Mouse (Mus musculus) myocyte (in vitro differentiated cells): ENCODE measurements at regions not wholly inside any gene's neighbourhood (a gene's known extent, or its start where the extent isn't known, plus 50 kb on each side); places are given as distances from the start of the nearest gene placed in this dataset.

Experiments used
- H3K27me3 ChIP-seq: one replicate; pipeline ENCODE4 v1.6.1; 2011; ENCODE audit not compliant: control insufficient read depth, insufficient read depth, insufficient read length
- H3K36me3 ChIP-seq: one replicate; pipeline ENCODE4 v1.6.1; 2011; ENCODE audit not compliant: control insufficient read depth, insufficient read depth
- H3K4me2 ChIP-seq: one replicate; pipeline ENCODE4 v1.6.1; 2011; ENCODE audit warnings: low read depth, control low read depth
- H3K4me3 ChIP-seq: one replicate; pipeline ENCODE4 v1.5.1; 2011; ENCODE audit warnings: mild to moderate bottlenecking, control low read depth, moderate library complexity
- H3K79me2 ChIP-seq: one replicate; pipeline ENCODE4 v1.6.1; 2011; ENCODE audit not compliant: control insufficient read depth, insufficient read depth
- H3ac ChIP-seq: one replicate; pipeline ENCODE4 v1.6.1; 2011; ENCODE audit not compliant: control insufficient read depth, insufficient read length
- CEBPB ChIP-seq: IDR thresholded peaks from 2 replicates; pipeline ENCODE4 v1.6.1; 2011; ENCODE audit warnings: mild to moderate bottlenecking, moderate library complexity; ENCODE audit not compliant: poor library complexity, insufficient read depth, severe bottlenecking
- E2F4 ChIP-seq: IDR thresholded peaks from one replicate; pipeline ENCODE4 v1.6.1; 2011; ENCODE audit warnings: mild to moderate bottlenecking, control low read depth, moderate library complexity; ENCODE audit not compliant: insufficient read depth
- MAX ChIP-seq: IDR thresholded peaks from one replicate; pipeline ENCODE4 v1.6.1; 2011; ENCODE audit warnings: low read depth, mild to moderate bottlenecking, control low read depth
- MYOD1 ChIP-seq, 3 experiments: IDR thresholded peaks; one replicate each; pipeline ENCODE4 v1.6.1; 2011; ENCODE audit warnings: control low read depth in 2 of 3, low read depth in 2 of 3, mild to moderate bottlenecking in 2 of 3, moderate library complexity in 1 of 3; ENCODE audit not compliant: insufficient read length in 2 of 3, control insufficient read depth in 1 of 3
- MYOG ChIP-seq, 3 experiments: IDR thresholded peaks; one replicate each; pipeline ENCODE4 v1.6.1; 2011; ENCODE audit warnings: control low read depth in 2 of 3, low read depth in 2 of 3, mild to moderate bottlenecking in 2 of 3; ENCODE audit not compliant: insufficient read length in 2 of 3, control insufficient read depth in 1 of 3, insufficient read depth in 1 of 3
- POLR2A ChIP-seq: IDR thresholded peaks from one replicate; pipeline ENCODE4 v1.6.1; 2011; ENCODE audit warnings: low read depth, mild to moderate bottlenecking, control low read depth, moderate library complexity; ENCODE audit not compliant: insufficient read length
- POLR2AphosphoS2 ChIP-seq: IDR thresholded peaks from one replicate; pipeline ENCODE4 v1.6.1; 2011; ENCODE audit warnings: low read depth, control low read depth; ENCODE audit not compliant: insufficient read length
- REST ChIP-seq: IDR thresholded peaks from one replicate; pipeline ENCODE4 v1.6.1; 2011; ENCODE audit warnings: mild to moderate bottlenecking, control low read depth, moderate library complexity; ENCODE audit not compliant: insufficient read depth, insufficient read length
- SRF ChIP-seq: IDR thresholded peaks from one replicate; pipeline ENCODE4 v1.6.1; 2011; ENCODE audit warnings: low read depth; ENCODE audit not compliant: control insufficient read depth, insufficient read length
- TCF12 ChIP-seq: IDR thresholded peaks from one replicate; pipeline ENCODE4 v1.6.1; 2011; ENCODE audit warnings: mild to moderate bottlenecking, control low read depth; ENCODE audit not compliant: poor library complexity, insufficient read depth, severe bottlenecking
- TCF3 ChIP-seq: IDR thresholded peaks from one replicate; pipeline ENCODE4 v1.6.1; 2011; ENCODE audit warnings: low read depth, control low read depth; ENCODE audit not compliant: insufficient read length
- USF1 ChIP-seq: IDR thresholded peaks from one replicate; pipeline ENCODE4 v1.6.1; 2011; ENCODE audit warnings: low read depth, mild to moderate bottlenecking, control low read depth, moderate library complexity

DNA sequence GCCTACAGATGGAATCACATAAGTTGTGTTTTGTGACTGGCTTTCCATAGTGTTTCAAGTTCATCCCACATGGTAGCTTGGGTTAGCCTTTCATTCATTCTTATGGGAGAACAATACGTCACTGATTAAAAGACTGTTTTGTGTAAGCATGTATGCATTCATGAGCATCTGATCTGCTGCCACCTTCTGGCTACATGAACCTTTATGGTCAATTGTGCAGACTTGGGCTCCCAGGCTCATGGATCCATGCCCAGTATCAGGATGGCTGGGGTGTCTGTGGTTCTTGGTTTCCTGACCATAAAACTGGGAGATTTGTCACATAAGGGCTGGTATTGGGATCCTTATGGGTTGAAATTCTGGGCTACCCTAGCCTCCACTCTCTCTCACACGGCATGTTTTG lies 90.4 kb upstream of the Kazn start:
- no peak overlapping the region for H3ac ChIP-seq
- no peaks in the 10 kb centered on the region for H3K27me3 ChIP-seq
- TF ChIP-seq SRF (no peak), TCF3 (no peak), E2F4 (no peak)
- no peaks in the 10 kb centered on the region for H3K36me3 ChIP-seq
- H3K79me2 ChIP-seq, result no peaks in the 10 kb centered on the region
- no peak overlapping the region for H3K4me2 ChIP-seq
- H3K4me3 ChIP-seq, result no peak overlapping the region

DNA sequence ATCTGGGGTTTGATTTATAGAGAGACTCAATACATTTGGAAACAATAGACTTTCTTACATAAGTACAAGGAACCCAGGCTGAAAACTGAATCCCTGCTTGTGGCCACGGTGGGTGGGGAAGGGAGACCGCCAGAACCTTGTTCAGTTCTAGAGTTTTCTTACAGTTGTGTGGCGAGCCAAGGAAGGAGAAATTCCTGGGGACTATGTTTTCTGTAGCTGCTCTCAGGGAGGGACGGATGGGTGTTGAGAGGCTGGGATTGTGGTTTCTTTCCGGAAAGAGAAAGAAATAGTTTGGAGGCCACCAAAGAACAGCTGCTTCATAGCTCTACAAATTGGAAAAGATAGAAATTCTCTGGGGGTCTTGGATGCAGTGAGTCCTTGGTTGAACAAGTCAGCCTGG lies 87.3 kb upstream of the Kazn start:
- H3ac ChIP-seq, result no peak overlapping the region
- no peaks in the 10 kb centered on the region for H3K27me3 ChIP-seq
- no peak for TF ChIP-seq SRF
- TF ChIP-seq POLR2AphosphoS2, result no peak
- TF ChIP-seq CEBPB, result no peak
- TF ChIP-seq TCF3, result no peak
- no peak for TF ChIP-seq MYOD1 (IDR thresholded peaks at IDR 0.05; ENCODE audit: control insufficient read depth in 1 of 3, insufficient read length in 2 of 3, low read depth in 2 of 3)
- no peak for TF ChIP-seq E2F4
- no peak for TF ChIP-seq TCF12
- no peak for TF ChIP-seq MAX
- no peak for TF ChIP-seq MYOG (IDR thresholded peaks at IDR 0.05; ENCODE audit: control insufficient read depth in 1 of 3, insufficient read depth in 1 of 3, insufficient read length in 2 of 3, low read depth in 2 of 3)
- TF ChIP-seq REST, result no peak
- no peak overlapping the region for H3K4me2 ChIP-seq
- no peaks in the 10 kb centered on the region for H3K79me2 ChIP-seq
- H3K4me3 ChIP-seq, result no peak overlapping the region
- no peaks in the 10 kb centered on the region for H3K36me3 ChIP-seq

DNA sequence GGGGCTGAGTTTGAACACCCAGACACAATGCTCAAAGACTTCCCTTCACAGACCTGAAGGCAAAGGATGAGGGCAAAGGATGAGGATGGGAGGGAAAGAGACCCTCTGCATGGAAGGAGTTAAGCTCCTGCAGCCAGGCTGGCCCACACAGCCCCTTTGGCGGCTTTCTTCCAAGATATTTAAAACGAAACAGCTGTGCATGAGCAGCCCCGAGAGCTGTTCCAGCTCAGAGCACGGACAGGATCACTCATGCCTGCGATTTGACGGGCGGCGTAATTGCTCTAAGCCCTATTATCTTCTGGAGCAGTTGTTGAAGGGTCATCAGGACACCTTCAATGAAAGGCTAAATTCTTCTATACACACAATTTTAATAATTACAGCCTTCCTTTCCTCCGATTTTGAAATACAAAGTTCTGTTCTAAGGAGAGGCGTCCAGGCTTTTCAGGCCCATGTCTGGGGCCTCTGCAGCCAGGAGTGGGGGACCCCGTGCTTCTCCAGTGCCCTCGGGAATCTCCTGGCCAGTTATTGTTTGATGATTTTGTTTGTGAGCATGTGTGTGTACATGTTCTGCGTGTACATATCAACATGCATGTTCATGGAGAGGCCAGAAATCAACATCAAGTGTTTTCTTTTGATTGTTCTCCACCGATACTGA lies 82.1 kb upstream of the Kazn start:
- H3K4me2 ChIP-seq, result no peak overlapping the region
- no peak overlapping the region for H3ac ChIP-seq
- TF ChIP-seq POLR2A (no peak), REST (no peak), MAX (no peak), POLR2AphosphoS2 (no peak), USF1 (no peak), MYOG (IDR thresholded peaks at IDR 0.05; ENCODE audit: control insufficient read depth in 1 of 3, insufficient read depth in 1 of 3, insufficient read length in 2 of 3, low read depth in 2 of 3) (no peak), TCF3 (no peak), MYOD1 (IDR thresholded peaks at IDR 0.05; ENCODE audit: control insufficient read depth in 1 of 3, insufficient read length in 2 of 3, low read depth in 2 of 3) (no peak), E2F4 (no peak), SRF (no peak), CEBPB (no peak), TCF12 (no peak)
- no peaks in the 10 kb centered on the region for H3K79me2 ChIP-seq
- no peaks in the 10 kb centered on the region for H3K36me3 ChIP-seq
- H3K4me3 ChIP-seq, result no peak overlapping the region
- no peaks in the 10 kb centered on the region for H3K27me3 ChIP-seq

DNA sequence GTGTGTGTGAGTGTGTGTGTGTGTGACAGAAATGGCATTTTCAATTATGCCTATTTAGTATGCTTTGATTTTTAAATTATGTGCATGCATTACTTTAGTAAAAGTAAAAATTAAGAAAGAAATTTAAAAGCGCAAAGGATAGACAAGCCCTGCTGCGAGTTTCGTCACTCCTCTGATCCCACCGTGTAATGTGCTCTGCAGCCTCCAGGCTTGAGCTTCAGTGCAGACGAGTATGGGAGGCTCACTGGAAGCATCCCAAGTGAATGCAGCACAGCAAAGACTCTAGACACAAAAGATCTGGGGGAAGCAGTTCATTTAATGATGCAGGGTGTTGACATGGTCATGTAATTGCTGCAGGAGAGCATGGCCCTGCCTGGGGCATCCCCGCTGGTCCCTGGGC lies 71.1 kb upstream of the Kazn start:
- Histone ChIP-seq H3K4me2 (no peak overlapping the region), H3K36me3 (no peaks in the 10 kb centered on the region), H3ac (no peak overlapping the region), H3K4me3 (no peak overlapping the region), H3K79me2 (no peaks in the 10 kb centered on the region), H3K27me3 (no peaks in the 10 kb centered on the region)
- TF ChIP-seq MAX (no peak), SRF (no peak), TCF3 (no peak), USF1 (no peak), TCF12 (no peak)

DNA sequence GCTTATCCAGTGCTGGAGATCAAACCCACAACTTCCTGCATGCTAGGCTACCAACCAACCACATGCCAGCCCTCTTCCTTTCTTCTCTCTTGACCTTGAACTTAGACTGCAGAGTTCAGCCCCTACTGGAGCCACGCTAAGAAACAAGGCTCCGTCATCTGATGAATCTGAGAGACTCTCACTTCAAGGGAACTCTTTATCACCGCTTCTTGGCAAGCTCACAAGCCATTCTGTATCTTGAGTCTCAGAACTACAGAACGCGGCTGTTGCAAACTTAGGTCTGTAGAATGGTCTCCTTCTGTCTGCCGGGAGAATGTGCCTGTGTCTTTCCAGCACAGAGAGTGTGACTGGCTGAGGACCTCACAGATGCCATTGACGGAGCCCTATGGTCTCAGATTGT lies 69.1 kb upstream of the Kazn start:
- Histone ChIP-seq H3K79me2 (no peaks in the 10 kb centered on the region), H3ac (no peak overlapping the region), H3K36me3 (no peaks in the 10 kb centered on the region), H3K4me3 (no peak overlapping the region), H3K27me3 (no peaks in the 10 kb centered on the region), H3K4me2 (no peak overlapping the region)
- TF ChIP-seq CEBPB, result no peak
